8 mouse cellular contexts compared by ENCODE assay signal in the genomic region with DNA sequence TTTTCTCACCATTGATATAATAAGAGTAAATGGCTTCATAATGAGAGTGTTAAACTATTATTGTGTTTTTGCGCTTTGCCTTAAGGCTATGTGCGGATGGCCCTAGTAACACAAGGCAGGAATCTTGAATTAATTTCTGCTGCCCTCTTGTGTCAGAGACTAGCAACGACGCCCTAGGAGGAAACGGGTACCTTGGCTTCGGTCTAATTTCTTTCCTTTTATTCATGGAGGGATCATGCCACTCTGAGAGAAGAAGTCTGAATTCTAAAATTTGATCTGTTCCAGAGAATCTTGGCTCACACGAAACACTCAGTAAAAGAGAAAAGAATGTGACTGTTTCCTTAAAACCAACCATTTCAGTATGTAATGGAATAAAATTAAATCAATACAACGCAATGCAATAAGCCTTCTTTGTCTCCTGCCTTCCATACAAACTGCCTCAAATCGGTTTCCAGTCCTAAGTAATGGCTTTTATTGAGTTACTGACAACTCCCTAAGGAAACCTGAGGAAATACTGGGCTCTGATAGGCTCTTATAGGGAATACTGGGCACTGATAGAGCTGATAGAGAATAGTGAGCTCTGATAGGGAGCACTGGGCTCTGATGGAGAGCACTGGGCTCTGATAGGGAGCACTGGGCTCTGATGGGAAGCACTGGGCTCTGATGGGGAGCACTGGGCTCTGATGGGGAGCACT.
DNase-seq lines count a peak whose midpoint lies in the region; ATAC-seq and TF ChIP-seq lines count a peak whose summit lies in the region.

No protein-coding gene starts in this region.

- H3K9ac ChIP-seq in forebrain, embryonic 15.5 days (replicated peaks): no peak overlapping the region
- H3K9ac ChIP-seq in midbrain, embryonic 15.5 days: no peak overlapping the region

- H3K4me1 ChIP-seq in forebrain, embryonic 15.5 days: no peaks in the 10 kb centered on the region
- H3K4me1 ChIP-seq in midbrain, embryonic 15.5 days: no peaks in the 10 kb centered on the region

- no peak overlapping the region for H3K4me3 ChIP-seq in forebrain, embryonic 15.5 days
- no peak overlapping the region for H3K4me3 ChIP-seq in left cerebral cortex, adult 2 months
- no peak overlapping the region for H3K4me3 ChIP-seq in midbrain, embryonic 15.5 days

- peak; percentile 94 for ATAC-seq in forebrain, embryonic 15.5 days (replicated peaks)
- peak; percentile 70 for ATAC-seq in inflammation-experienced regulatory T-cells, adult 6 months
- peak; percentile 94 for ATAC-seq in midbrain, embryonic 15.5 days (replicated peaks)

- 17% methylated on average over 9 of the region's 9 CpGs for WGBS in forebrain, embryonic 15.5 days
- WGBS in midbrain, embryonic 15.5 days: 17% methylated on average over 9 of the region's 9 CpGs

- peak; percentile 91 for TF ChIP-seq CTCF in left cerebral cortex, adult 2 months (IDR thresholded peaks at IDR 0.05)

- no peak overlapping the region for H3K27ac ChIP-seq in forebrain, embryonic 15.5 days (replicated peaks)
- H3K27ac ChIP-seq in left cerebral cortex, adult 2 months: no peak overlapping the region
- peak overlapping the region; percentile 30; the same call in 1 of the 2 replicates for H3K27ac ChIP-seq in midbrain, embryonic 15.5 days

- no peaks in the 10 kb centered on the region for H3K36me3 ChIP-seq in forebrain, embryonic 15.5 days
- H3K36me3 ChIP-seq in midbrain, embryonic 15.5 days (replicated peaks): no peaks in the 10 kb centered on the region

- no peaks in the 10 kb centered on the region for H3K9me3 ChIP-seq in forebrain, embryonic 15.5 days
- no peaks in the 10 kb centered on the region for H3K9me3 ChIP-seq in midbrain, embryonic 15.5 days

- no peak overlapping the region for H3K4me2 ChIP-seq in forebrain, embryonic 15.5 days (replicated peaks)
- H3K4me2 ChIP-seq in midbrain, embryonic 15.5 days: no peak overlapping the region

- intact Hi-C loops in left cerebral cortex, adult 2 months (cut with DNase I): loop anchor here (1.0 to 10.0 kb wide), 5 partner anchors 138 to 955 kb away; no protein-coding TSS in a partner anchor

- peak; percentile 24 for DNase-seq in urinary bladder, postnatal 25 days (ENCODE audit: low spot score)
- DNase-seq in urinary bladder, adult 2 months (ENCODE audit: low spot score): no peak
- DNase-seq in cerebellum, adult 18-20 months: peak; percentile 16 to 18
- DNase-seq in left cerebral cortex, adult 2 months (ENCODE audit: extremely low spot score in 1 of 2, low spot score in 2 of 2): peak; percentile 67 to 69
- DNase-seq in testis, postnatal 10 days (ENCODE audit: low spot score): peak; percentile 58

- H3K27me3 ChIP-seq in forebrain, embryonic 15.5 days: no peaks in the 10 kb centered on the region
- H3K27me3 ChIP-seq in midbrain, embryonic 15.5 days (replicated peaks): no peaks in the 10 kb centered on the region
